Mouse (Mus musculus) heart, postnatal 0 days (tissue): ENCODE results near the gene Ercc6.

Source experiments
- CTCF ChIP-seq: IDR thresholded peaks from 2 replicates; pipeline ENCODE4 v1.5.1; 2016; ENCODE audit warnings: antibody characterized with exemption, control low read depth, low read depth
- EP300 ChIP-seq: IDR thresholded peaks from 2 replicates; pipeline ENCODE4 v1.6.1; 2016; ENCODE audit warnings: antibody characterized with exemption, low read depth

- TF ChIP-seq EP300: no peak
- TF ChIP-seq CTCF: no peak
Measured at GRCm38 (mm10) chr14:32627271-32627670, 114.0 kb downstream of the Ercc6 start.
